In genomic region chr19:40532525-40532924, GRCm38 (mm10) we compare ENCODE assay signal across 20 mouse cellular contexts.
"Had no signal": no experiment of that assay in that cellular context is flagged by ENCODE, and none has a peak within 500 bp of the region (broad histone marks: within the 10 kb centered on the region; RNA-seq: fewer than 3 reads in every experiment).

No protein-coding gene starts in this region.

- H3K36me3 ChIP-seq: limb, embryonic 10.5 days; limb, embryonic 13.5 days; liver, embryonic 12.5 days; liver, embryonic 15.5 days; lung, embryonic 15.5 days; midbrain, embryonic 12.5 days; midbrain, embryonic 15.5 days; neural tube, embryonic 13.5 days had no signal

- H3K4me1 ChIP-seq: limb, embryonic 10.5 days; limb, embryonic 13.5 days; lung, embryonic 15.5 days; midbrain, embryonic 12.5 days; midbrain, embryonic 15.5 days; neural tube, embryonic 13.5 days had no signal

- H3K27me3 ChIP-seq: limb, embryonic 13.5 days; lung, embryonic 15.5 days; midbrain, embryonic 12.5 days; midbrain, embryonic 15.5 days; neural tube, embryonic 13.5 days had no signal

- H3K9me3 ChIP-seq: limb, embryonic 10.5 days; limb, embryonic 13.5 days; liver, embryonic 12.5 days; liver, embryonic 15.5 days; lung, embryonic 15.5 days; midbrain, embryonic 12.5 days; midbrain, embryonic 15.5 days; neural tube, embryonic 13.5 days had no signal

- DNase-seq: kidney, postnatal 14 days; layer of hippocampus, adult 9-11 months; liver; lung, postnatal 14 days; retina, postnatal 1 day; right cerebral cortex, postnatal 25 days; spleen, adult 18-20 months; thymus, adult 18-20 months; thymus, postnatal 36 days had no signal

- ATAC-seq: liver, embryonic 12.5 days; midbrain, embryonic 15.5 days had no signal

- H3K27ac ChIP-seq: layer of hippocampus, adult 2 months; limb, embryonic 10.5 days; limb, embryonic 13.5 days; liver, embryonic 12.5 days; liver, embryonic 15.5 days; lung, embryonic 15.5 days; macrophage; midbrain, embryonic 12.5 days; midbrain, embryonic 15.5 days; neural tube, embryonic 13.5 days had no signal

- H3K4me2 ChIP-seq: limb, embryonic 13.5 days; liver, embryonic 12.5 days; liver, embryonic 15.5 days; lung, embryonic 15.5 days; midbrain, embryonic 12.5 days; midbrain, embryonic 15.5 days; neural tube, embryonic 13.5 days had no signal

- H3K4me3 ChIP-seq: layer of hippocampus, adult 2 months; limb, embryonic 10.5 days; limb, embryonic 13.5 days; liver, embryonic 12.5 days; liver, embryonic 15.5 days; lung, embryonic 15.5 days; midbrain, embryonic 12.5 days; midbrain, embryonic 15.5 days; myocyte; neural tube, embryonic 13.5 days had no signal

- H3K9ac ChIP-seq: limb, embryonic 13.5 days; liver, embryonic 12.5 days; liver, embryonic 15.5 days; lung, embryonic 15.5 days; midbrain, embryonic 12.5 days; midbrain, embryonic 15.5 days; neural tube, embryonic 13.5 days had no signal
